ENCODE assay signal across 8 mouse cellular contexts in the genomic region with DNA sequence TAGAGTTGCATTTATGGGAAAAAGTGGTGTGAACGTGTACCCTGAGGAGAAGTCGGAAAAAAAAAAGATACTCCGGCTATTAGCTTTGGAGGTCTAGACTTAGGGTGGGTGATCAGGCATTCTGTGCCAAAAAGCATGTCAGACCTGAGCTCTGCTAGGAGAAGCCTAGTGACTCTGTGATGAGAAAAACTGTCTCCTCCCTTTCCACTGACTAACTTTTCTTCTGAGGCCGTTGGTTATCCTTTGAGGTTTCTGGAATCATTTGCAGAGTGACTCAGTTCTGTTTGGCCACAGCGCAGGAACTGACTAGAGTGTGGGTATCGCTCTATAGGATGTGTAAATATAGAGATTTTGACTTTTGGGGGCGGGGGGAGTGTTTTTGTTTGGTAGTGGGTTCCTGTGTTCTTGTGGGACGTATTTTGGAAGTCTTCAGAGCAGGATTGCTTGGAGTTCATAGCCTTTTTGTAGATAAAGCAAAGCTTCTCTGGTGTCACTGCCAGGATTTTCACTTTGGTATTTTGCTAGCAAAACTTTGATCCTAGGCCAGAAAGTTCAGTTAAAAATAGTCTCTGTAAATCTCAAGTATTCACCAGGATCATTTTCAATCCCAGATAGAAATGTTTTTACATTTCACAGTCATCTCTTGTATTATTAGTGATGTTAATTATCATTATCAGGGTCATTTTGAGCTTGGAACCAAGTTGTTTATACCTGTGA. TPM values are rescaled to one million over a fixed set of nuclear protein-coding genes. Genes with fewer than 3 reads are reported as not detected.
DNase-seq lines count a peak whose midpoint lies in the region; ATAC-seq and TF ChIP-seq lines count a peak whose summit lies in the region.

No protein-coding gene starts in this region.

- peak overlapping the region; percentile 41 for H3K9ac ChIP-seq in liver, adult 2 months (ENCODE audit: low read depth, low read length)
- peak overlapping the region; percentile 97 for H3K9ac ChIP-seq in heart, embryonic 11.5 days (ENCODE audit: low read depth, low read length)
- peak overlapping the region; percentile 85 for H3K9ac ChIP-seq in limb, embryonic 15.5 days
- peak overlapping the region; percentile 96 for H3K9ac ChIP-seq in stomach, embryonic 16.5 days (ENCODE audit: low read length)

- H3K79me2 ChIP-seq in liver, adult 2 months (ENCODE audit: control insufficient read depth, insufficient read depth, low read length): peaks cover 14% of the 10 kb centered on the region; the same call in 1 of the 2 replicates

- TF ChIP-seq CTCF in liver, adult 2 months (IDR thresholded peaks at IDR 0.05; ENCODE audit: low read depth, low read length): no peak

- H3K36me3 ChIP-seq in liver, adult 2 months (ENCODE audit: control insufficient read depth, insufficient read depth, low read length): no peaks in the 10 kb centered on the region
- H3K36me3 ChIP-seq in heart, embryonic 11.5 days (ENCODE audit: control insufficient read depth, insufficient read depth, low read length): no peaks in the 10 kb centered on the region
- no peaks in the 10 kb centered on the region for H3K36me3 ChIP-seq in limb, embryonic 15.5 days
- H3K36me3 ChIP-seq in stomach, embryonic 16.5 days (ENCODE audit: control insufficient read depth, insufficient read depth, low read length): no peaks in the 10 kb centered on the region

- TF ChIP-seq POLR2A in liver, adult 2 months (IDR thresholded peaks at IDR 0.05; ENCODE audit: extremely low read depth, insufficient read depth, low read length): no peak

- H3K27ac ChIP-seq in liver, adult 2 months (replicated peaks; ENCODE audit: insufficient read depth, low read depth, low read length): peak overlapping the region; percentile 64
- peak overlapping the region; percentile 54; the same call in 1 of the 2 replicates for H3K27ac ChIP-seq in heart, embryonic 11.5 days (ENCODE audit: low read depth, low read length)
- H3K27ac ChIP-seq in limb, embryonic 15.5 days: peak overlapping the region; percentile 96
- peak overlapping the region; percentile 99 for H3K27ac ChIP-seq in stomach, embryonic 16.5 days (ENCODE audit: low read length)

- peak overlapping the region; percentile 85 for H3K4me2 ChIP-seq in heart, embryonic 11.5 days
- peak overlapping the region; percentile 80 for H3K4me2 ChIP-seq in limb, embryonic 15.5 days
- peak overlapping the region; percentile 74 for H3K4me2 ChIP-seq in stomach, embryonic 16.5 days (ENCODE audit: low read depth, low read length)

- no peaks in the 10 kb centered on the region for H3K9me3 ChIP-seq in heart, embryonic 11.5 days (replicated peaks; ENCODE audit: control insufficient read depth, low read length)
- no peaks in the 10 kb centered on the region for H3K9me3 ChIP-seq in limb, embryonic 15.5 days
- H3K9me3 ChIP-seq in stomach, embryonic 16.5 days (replicated peaks; ENCODE audit: control insufficient read depth, low read length): no peaks in the 10 kb centered on the region

- 1% methylated on average over 8 of the region's 8 CpGs for whole genome bisulfite sequencing in liver, adult 2 months
- 13% methylated on average over 8 of the region's 8 CpGs for WGBS in heart, embryonic 11.5 days (ENCODE audit: insufficient replicate concordance)
- 14% methylated on average over 8 of the region's 8 CpGs for WGBS in limb, embryonic 15.5 days
- 3% methylated on average over 8 of the region's 8 CpGs for WGBS in stomach, embryonic 16.5 days

- H3K4me3 ChIP-seq in liver, adult 2 months (ENCODE audit: insufficient read depth, low read depth, low read length): peak overlapping the region; percentile 97
- peak overlapping the region; percentile 98 for H3K4me3 ChIP-seq in heart, embryonic 11.5 days (ENCODE audit: low read depth, low read length)
- H3K4me3 ChIP-seq in limb, embryonic 15.5 days: peak overlapping the region; percentile 92
- peak overlapping the region; percentile 95 for H3K4me3 ChIP-seq in stomach, embryonic 16.5 days (replicated peaks; ENCODE audit: low read length)

- DNase-seq in liver, adult 2 months (ENCODE audit: extremely low read depth, low read depth, low spot score): peak; percentile 71
- DNase-seq in liver: no peak
- peak; percentile 27 for DNase-seq in adrenal gland, postnatal 25 days
- no peak for DNase-seq in urinary bladder, postnatal 36 days (ENCODE audit: low spot score in 2 of 2)

- H3K27me3 ChIP-seq in liver, adult 2 months (ENCODE audit: control insufficient read depth, insufficient read depth, low read length): no peaks in the 10 kb centered on the region
- H3K27me3 ChIP-seq in heart, embryonic 11.5 days (ENCODE audit: control insufficient read depth, insufficient read depth, low read length): no peaks in the 10 kb centered on the region
- no peaks in the 10 kb centered on the region for H3K27me3 ChIP-seq in limb, embryonic 15.5 days
- H3K27me3 ChIP-seq in stomach, embryonic 16.5 days (ENCODE audit: control insufficient read depth, insufficient read depth, low read length): no peaks in the 10 kb centered on the region

- H3K4me1 ChIP-seq in liver, adult 2 months (ENCODE audit: control insufficient read depth, insufficient read depth, low read length): peaks cover 24% of the 10 kb centered on the region
- H3K4me1 ChIP-seq in heart, embryonic 11.5 days (ENCODE audit: control insufficient read depth, insufficient read depth, low read length): peaks cover 25% of the 10 kb centered on the region
- H3K4me1 ChIP-seq in limb, embryonic 15.5 days: peaks cover 20% of the 10 kb centered on the region
- peaks cover 35% of the 10 kb centered on the region for H3K4me1 ChIP-seq in stomach, embryonic 16.5 days (ENCODE audit: control insufficient read depth, insufficient read depth, low read length)

- no peak for ATAC-seq in heart, embryonic 11.5 days (replicated peaks; ENCODE audit: insufficient number of reproducible peaks, low FRiP score, low TSS enrichment)
- no peak for ATAC-seq in limb, embryonic 15.5 days (ENCODE audit: insufficient number of reproducible peaks, low FRiP score, low TSS enrichment, low read depth)
- ATAC-seq in stomach, embryonic 16.5 days (ENCODE audit: insufficient read depth, low FRiP score): no peak
- no peak for ATAC-seq in activated CD4-positive, CD25-positive, alpha-beta regulatory T cell, adult 4 months

RNA-seq across cellular contexts. Expression of a gene that starts 1.5 kb away (rescaled TPM):
- total RNA-seq in liver, adult 2 months (2014; rRNA removed): 11.7 and 14.5 TPM in 2 replicates
- polyA plus RNA-seq in liver, adult 2 months (2012; rRNA removed): 1.5 and 1.7 TPM in 2 replicates
- total RNA-seq in adrenal gland, postnatal 25 days (2021): 82.9 and 88.5 TPM in 2 replicates
- polyA plus RNA-seq in heart, embryonic 11.5 days (2014; fragmentation: Nextera tagmentation; extraction: Ambion mirVana): 19.8 and 22.2 TPM in 2 replicates
- polyA plus RNA-seq in limb, embryonic 15.5 days (2015; fragmentation: Nextera tagmentation; extraction: Ambion mirVana): 15.0 and 15.6 TPM in 2 replicates
- polyA plus RNA-seq in stomach, embryonic 16.5 days (2015; fragmentation: Nextera tagmentation; extraction: Ambion mirVana): 14.3 and 16.5 TPM in 2 replicates
- 10 to 100 TPM; 10.8 to 11.3 TPM for polyA plus RNA-seq in activated CD4-positive, CD25-positive, alpha-beta regulatory T cell, adult 4 months (2017; shearing (Covaris generic))

Comparison
In these comparisons a context has a peak if more than half of its experiments do, and no peak if none do; other contexts are left out.
1. DNase-seq: peak in liver, adult 2 months (single experiment) and adrenal gland, postnatal 25 days (single experiment); none in liver (single experiment) and urinary bladder, postnatal 36 days (0 of 2).
2. H3K9ac ChIP-seq: peak in every context shown above with its lines; median percentile 97 in heart, embryonic 11.5 days; 96 in stomach, embryonic 16.5 days; 85 in limb, embryonic 15.5 days; 41 in liver, adult 2 months.
3. Peak in every context shown above with its lines, with median percentiles within 50 percentile points of each other: H3K27ac ChIP-seq, H3K4me3 ChIP-seq and H3K4me2 ChIP-seq.